In the genomic region with DNA sequence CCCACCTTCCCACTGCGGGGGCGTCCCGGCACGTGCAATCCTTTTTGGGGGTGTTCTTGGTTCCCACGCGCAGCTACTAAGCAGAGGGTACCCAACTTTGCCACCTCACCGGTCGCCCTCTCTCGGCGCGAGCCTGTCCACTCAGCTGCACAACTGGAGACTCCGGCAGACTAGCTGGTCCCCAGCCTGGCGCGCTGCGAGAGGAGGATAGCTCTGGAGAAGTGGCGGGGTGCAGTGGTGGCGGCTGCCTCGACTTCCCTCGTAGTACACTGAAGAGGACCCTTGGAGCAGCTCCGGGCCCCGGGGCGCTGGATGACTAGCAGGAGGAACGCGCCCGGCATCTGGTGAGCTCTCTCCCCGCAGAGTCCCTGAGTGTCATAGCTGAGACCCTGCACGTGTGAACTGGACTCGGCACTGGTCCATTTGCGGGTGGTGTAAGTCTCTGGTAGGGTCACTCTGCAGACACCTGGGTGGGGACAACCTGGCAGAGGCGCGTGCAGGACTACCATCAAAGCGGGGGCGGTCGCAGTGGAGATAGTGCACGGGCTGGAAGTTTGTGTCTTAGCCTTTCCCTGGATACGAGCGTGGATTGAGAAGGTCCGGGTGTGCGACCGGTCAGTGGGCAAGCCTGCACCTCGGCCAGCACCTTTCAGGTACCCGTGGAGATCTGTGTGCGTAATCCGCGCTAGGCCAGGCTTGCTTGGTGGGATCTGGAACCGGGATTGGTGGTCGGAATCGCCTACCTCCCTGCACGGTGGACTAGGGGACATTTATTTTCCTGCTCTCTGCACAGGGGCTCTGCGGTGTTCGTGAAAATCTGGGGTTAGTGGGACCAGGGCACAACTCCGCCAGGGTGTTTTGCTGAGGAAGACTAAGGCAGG, we compare ENCODE assay signal across 7 mouse cellular contexts. TPM values are rescaled to one million over a fixed set of nuclear protein-coding genes. Genes with fewer than 3 reads are reported as not detected.
DNase-seq lines count a peak whose midpoint lies in the region; ATAC-seq and TF ChIP-seq lines count a peak whose summit lies in the region.

No protein-coding gene starts in this region.

- peak overlapping the region; percentile 61 for H3K4me3 ChIP-seq in liver, postnatal 0 days (ENCODE audit: low read depth, low read length)

- no peak overlapping the region for H3K27ac ChIP-seq in liver, postnatal 0 days (ENCODE audit: low read depth)

- peak; percentile 18 for DNase-seq in urinary bladder, postnatal 10 days (ENCODE audit: low spot score)
- no peak for DNase-seq in urinary bladder, postnatal 4 days (ENCODE audit: low spot score in 2 of 2)
- DNase-seq in cerebellum, postnatal 14 days, result peak; percentile 39 to 59
- DNase-seq in gastrocnemius, postnatal 14 days, result peak; percentile 53
- peak; percentile 62 for DNase-seq in kidney, adult 9 months
- DNase-seq in liver, postnatal 0 days, result peak; percentile 36
- peak; percentile 52 to 62 for DNase-seq in right cerebral cortex, postnatal 10 days (ENCODE audit: low spot score in 2 of 2)

- peaks cover 14% of the 10 kb centered on the region for H3K4me1 ChIP-seq in liver, postnatal 0 days (ENCODE audit: insufficient read depth)

- no peak for TF ChIP-seq CTCF in liver, postnatal 0 days (IDR thresholded peaks at IDR 0.05; ENCODE audit: low read depth)

- no peak overlapping the region for H3K9ac ChIP-seq in liver, postnatal 0 days (replicated peaks)

- intact Hi-C loops in gastrocnemius, postnatal 14 days (cut with DNase I; ENCODE audit: low total_unique reads), result loop anchor here (5.0 to 10.0 kb wide), 2 partner anchors 192 to 480 kb away; no protein-coding TSS in a partner anchor

- under 1% methylated on average over 52 of the region's 52 CpGs for WGBS in liver, postnatal 0 days (ENCODE audit: insufficient replicate concordance)

- no peaks in the 10 kb centered on the region for H3K36me3 ChIP-seq in liver, postnatal 0 days (replicated peaks; ENCODE audit: insufficient read depth, low read length)

- peak overlapping the region; percentile 93 for H3K4me2 ChIP-seq in liver, postnatal 0 days (ENCODE audit: low read depth, low read length)

- no peak for TF ChIP-seq EP300 in liver, postnatal 0 days (IDR thresholded peaks at IDR 0.05; ENCODE audit: low read depth)

- ATAC-seq in liver, postnatal 0 days, result peak; percentile 42

- H3K27me3 ChIP-seq in liver, postnatal 0 days (ENCODE audit: insufficient read depth, low read length), result peaks cover 13% of the 10 kb centered on the region; the same call in 1 of the 2 replicates

- no peaks in the 10 kb centered on the region for H3K9me3 ChIP-seq in liver, postnatal 0 days (ENCODE audit: low read length)

RNA-seq across cellular contexts. Expression of gene Sema5a, which starts 0.6 kb away (rescaled TPM):
- 10 to 100 TPM in 1 of 2 experiments, 1 to 10 TPM in 1; 9.0 to 15.5 TPM for total RNA-seq in gastrocnemius, postnatal 14 days (2021)
- 0.36 and 0.44 TPM in 2 replicates for polyA plus RNA-seq in liver, postnatal 0 days (2015; fragmentation: Nextera tagmentation; extraction: Ambion mirVana)

Comparison
In these comparisons a context has a peak if more than half of its experiments do, and no peak if none do; other contexts are left out.
1. DNase-seq: peak in urinary bladder, postnatal 10 days (single experiment), cerebellum, postnatal 14 days (2 of 2), gastrocnemius, postnatal 14 days (single experiment), kidney, adult 9 months (single experiment), liver, postnatal 0 days (single experiment) and right cerebral cortex, postnatal 10 days (2 of 2); none in urinary bladder, postnatal 4 days (0 of 2).